Mouse (Mus musculus): ENCODE data around the gene Psma4. TPM values are rescaled to one million over a fixed set of nuclear protein-coding genes. Genes with fewer than 3 reads are reported as not detected.

Psma4 gene
- polyA plus RNA-seq, 1 experiment from 2014 or later: 239 TPM

Other genes starting within 250 kb of the Psma4 start
- gene Wdr61, start 216.3 kb upstream of the Psma4 start, polyA plus RNA-seq (2015; fragmentation: Nextera tagmentation; extraction: Ambion mirVana): 90.3 and 101 TPM in 2 replicates
- 6.5 and 7.6 TPM in 2 replicates for gene Crabp1, start 186.0 kb upstream of the Psma4 start, polyA plus RNA-seq (2015; fragmentation: Nextera tagmentation; extraction: Ambion mirVana)
- gene Ireb2, start 87.0 kb upstream of the Psma4 start, polyA plus RNA-seq (2015; fragmentation: Nextera tagmentation; extraction: Ambion mirVana): 19.2 and 20.4 TPM in 2 replicates
- 1.7 and 2.1 TPM in 2 replicates for gene Hykk, start 33.5 kb upstream of the Psma4 start, polyA plus RNA-seq (2015; fragmentation: Nextera tagmentation; extraction: Ambion mirVana)
- 0.83 and 0.87 TPM in 2 replicates for gene AY074887, start 208 bp downstream of the Psma4 start, polyA plus RNA-seq (2015; fragmentation: Nextera tagmentation; extraction: Ambion mirVana)
- 0.09 TPM in 1 of 2 replicates, not detected in the other for gene Chrna5, start 30.1 kb downstream of the Psma4 start, polyA plus RNA-seq (2015; fragmentation: Nextera tagmentation; extraction: Ambion mirVana)
- 0.20 and 0.26 TPM in 2 replicates for gene Chrna3, start 75.8 kb downstream of the Psma4 start, polyA plus RNA-seq (2015; fragmentation: Nextera tagmentation; extraction: Ambion mirVana)
- 0.11 and 0.29 TPM in 2 replicates for gene Chrnb4, start 98.0 kb downstream of the Psma4 start, polyA plus RNA-seq (2015; fragmentation: Nextera tagmentation; extraction: Ambion mirVana)
- gene Ube2q2, start 198.1 kb downstream of the Psma4 start, polyA plus RNA-seq (2015; fragmentation: Nextera tagmentation; extraction: Ambion mirVana): 21.2 and 28.8 TPM in 2 replicates